In the genomic region with DNA sequence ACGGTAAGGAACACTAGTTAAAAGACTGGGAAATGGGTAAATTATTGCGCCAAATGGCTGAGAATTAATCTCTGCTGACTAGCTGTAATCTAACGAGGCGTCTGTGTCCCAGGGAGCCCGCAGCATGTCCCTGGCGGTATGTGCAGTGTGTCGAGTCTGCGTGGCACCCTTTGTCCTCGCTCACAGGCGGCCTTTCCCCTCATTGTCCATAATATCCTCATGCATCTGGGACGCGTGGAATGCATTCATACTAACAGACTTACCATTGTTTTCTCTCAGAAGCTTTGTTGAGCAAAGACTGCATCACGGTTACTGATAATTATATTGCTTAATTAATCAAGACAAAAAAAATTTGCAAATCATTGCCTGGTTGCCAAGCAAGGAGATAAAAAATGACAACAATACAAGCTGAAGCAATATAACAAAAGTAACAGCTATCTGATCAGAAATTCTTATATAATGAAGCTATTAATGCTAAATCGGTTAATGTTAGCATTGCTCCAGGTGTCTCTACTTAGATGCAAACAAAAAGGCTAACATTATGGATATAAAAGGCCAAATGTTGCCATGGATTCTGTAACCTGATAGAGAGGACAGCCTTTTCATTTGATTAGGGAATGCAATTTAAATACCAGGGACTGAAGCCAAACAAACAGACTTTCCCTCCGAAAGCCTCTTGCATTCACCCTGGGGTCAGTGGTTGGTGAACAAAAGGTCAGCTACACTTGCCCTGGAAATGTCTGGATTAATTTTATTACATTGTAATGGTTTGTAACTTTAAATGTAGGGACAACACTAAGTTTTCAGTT, we compare ENCODE assay signal across 12 mouse cellular contexts.
DNase-seq lines count a peak whose midpoint lies in the region; ATAC-seq lines count a peak whose summit lies in the region.
"Had no signal": no experiment of that assay in that cellular context is flagged by ENCODE, and none has a peak within 500 bp of the region (broad histone marks: within the 10 kb centered on the region; RNA-seq: fewer than 3 reads in every experiment).

No protein-coding gene starts in this region.

- peak overlapping the region; percentile 49 for H3K9ac ChIP-seq in forebrain, embryonic 16.5 days (replicated peaks; ENCODE audit: low read depth, low read length)
- no peak overlapping the region for H3K9ac ChIP-seq in midbrain, embryonic 12.5 days (replicated peaks)
- H3K9ac ChIP-seq: limb, embryonic 13.5 days had no signal

- H3K4me3 ChIP-seq in forebrain, embryonic 16.5 days (replicated peaks; ENCODE audit: low read length), result no peak overlapping the region
- H3K4me3 ChIP-seq in midbrain, embryonic 12.5 days, result no peak overlapping the region
- H3K4me3 ChIP-seq: limb, embryonic 13.5 days had no signal

- H3K4me2 ChIP-seq in forebrain, embryonic 16.5 days (ENCODE audit: low read length), result peak overlapping the region; percentile 40
- H3K4me2 ChIP-seq in midbrain, embryonic 12.5 days (replicated peaks), result peak overlapping the region; percentile 15
- H3K4me2 ChIP-seq: limb, embryonic 13.5 days had no signal

- WGBS in forebrain, embryonic 16.5 days, result 4% methylated on average over 15 of the region's 15 CpGs
- WGBS in midbrain, embryonic 12.5 days, result 11% methylated on average over 15 of the region's 15 CpGs

- H3K27me3 ChIP-seq in forebrain, embryonic 16.5 days (replicated peaks; ENCODE audit: control insufficient read depth, insufficient read depth, low read length), result no peaks in the 10 kb centered on the region
- H3K27me3 ChIP-seq in midbrain, embryonic 12.5 days, result no peaks in the 10 kb centered on the region
- H3K27me3 ChIP-seq: limb, embryonic 13.5 days had no signal

- DNase-seq in Muller cell, postnatal 12 days (ENCODE audit: inconsistent ontology term), result peak; percentile 95
- peak; percentile 52 for DNase-seq in brain, adult 2 months (ENCODE audit: low read depth, low spot score)
- DNase-seq in spleen, postnatal 4 days (ENCODE audit: low spot score in 2 of 2), result no peak
- DNase-seq in right cerebral cortex, postnatal 25 days, result no peak
- no peak for DNase-seq in adrenal gland, adult (ENCODE audit: inconsistent age in 2 of 2, low spot score in 1 of 2)
- DNase-seq: adrenal gland, adult 2 months; cerebellum, adult 11-12 months; lung, postnatal 4 days had no signal

- ATAC-seq in forebrain, embryonic 16.5 days, result peak; percentile 91
- ATAC-seq in midbrain, embryonic 12.5 days (ENCODE audit: low FRiP score, low read depth), result peak; percentile 91
- no peak for ATAC-seq in megakaryocyte-erythroid progenitor cell, adult 5-6 weeks (replicated peaks; ENCODE audit: low FRiP score, low TSS enrichment, poor library complexity, severe bottlenecking)

- H3K27ac ChIP-seq in forebrain, embryonic 16.5 days (ENCODE audit: low read length), result peak overlapping the region; percentile 85
- H3K27ac ChIP-seq in midbrain, embryonic 12.5 days (replicated peaks), result peak overlapping the region; percentile 81
- H3K27ac ChIP-seq: limb, embryonic 13.5 days had no signal

- no peaks in the 10 kb centered on the region for H3K36me3 ChIP-seq in forebrain, embryonic 16.5 days (ENCODE audit: control insufficient read depth, insufficient read depth)
- H3K36me3 ChIP-seq in midbrain, embryonic 12.5 days, result no peaks in the 10 kb centered on the region
- H3K36me3 ChIP-seq: limb, embryonic 13.5 days had no signal

- peaks cover 12% of the 10 kb centered on the region for H3K4me1 ChIP-seq in forebrain, embryonic 16.5 days (replicated peaks; ENCODE audit: control insufficient read depth, insufficient read depth, low read length)
- H3K4me1 ChIP-seq in midbrain, embryonic 12.5 days, result peaks cover 35% of the 10 kb centered on the region

- H3K9me3 ChIP-seq in forebrain, embryonic 16.5 days (ENCODE audit: control insufficient read depth, low read length), result no peaks in the 10 kb centered on the region
- H3K9me3 ChIP-seq in midbrain, embryonic 12.5 days, result no peaks in the 10 kb centered on the region
- H3K9me3 ChIP-seq: limb, embryonic 13.5 days had no signal

Comparison
In these comparisons a context has a peak if more than half of its experiments do, and no peak if none do; other contexts are left out.
1. DNase-seq: peak in Muller cell, postnatal 12 days (single experiment) and brain, adult 2 months (single experiment); none in spleen, postnatal 4 days (0 of 2), right cerebral cortex, postnatal 25 days (single experiment) and adrenal gland, adult (0 of 2).